Mouse (Mus musculus) CH12.LX (cell line): Measurements from ENCODE around the gene Stt3b. TPM values are rescaled to one million over a fixed set of nuclear protein-coding genes. Genes with fewer than 3 reads are reported as not detected.

Experiments used
- DNase-seq: peaks from one replicate; pipeline ENCODE4 v3.0.0-alpha.2; 2013; ENCODE audit errors: extremely low read depth
- H3K27ac ChIP-seq: 2 replicates; pipeline ENCODE4 v1.5.1; 2012; ENCODE audit warnings: low read depth, mild to moderate bottlenecking, control low read depth, moderate library complexity; ENCODE audit not compliant: insufficient read depth
- H3K27me3 ChIP-seq: replicated peaks from 2 replicates; pipeline ENCODE3; 2012; ENCODE audit warnings: inconsistent platforms
- H3K36me3 ChIP-seq, 2 experiments: replicated peaks in 1 of 2; 2 replicates each; pipeline versions ENCODE3 to v1.6.1; 2012; ENCODE audit warnings: inconsistent platforms in 1 of 2, low read length in 1 of 2, mild to moderate bottlenecking in 1 of 2, mixed read lengths in 1 of 2, moderate library complexity in 1 of 2; ENCODE audit not compliant: control insufficient read depth in 1 of 2, insufficient read depth in 1 of 2
- H3K4me1 ChIP-seq, 2 experiments: 2 replicates each; pipeline ENCODE4 v1.6.1; 2012; ENCODE audit warnings: inconsistent platforms in 1 of 2, moderate library complexity in 1 of 2; ENCODE audit not compliant: insufficient read depth in 2 of 2, control insufficient read depth in 1 of 2
- H3K4me2 ChIP-seq: 2 replicates; pipeline ENCODE4 v1.6.1; 2012; ENCODE audit warnings: low read depth, mild to moderate bottlenecking, control low read depth; ENCODE audit not compliant: poor library complexity, insufficient read depth, severe bottlenecking
- H3K4me3 ChIP-seq, 3 experiments: fragments of 150-350 bp in 1 of 3; sonication (generic) in 1 of 3; replicated peaks in 1 of 3; 2 replicates each; pipeline versions ENCODE3 to v1.5.1; 2011 to 2012; ENCODE audit warnings: low read depth in 2 of 3, low read length in 2 of 3, mild to moderate bottlenecking in 2 of 3, moderate library complexity in 2 of 3, control low read depth in 1 of 3, improper control_type of control experiment in 1 of 3, inconsistent platforms in 1 of 3, mixed read lengths in 1 of 3; ENCODE audit not compliant: poor library complexity in 1 of 3
- H3K79me2 ChIP-seq: replicated peaks from 2 replicates; pipeline ENCODE4 v1.6.1; 2012; ENCODE audit warnings: mild to moderate bottlenecking, moderate library complexity; ENCODE audit not compliant: control insufficient read depth, poor library complexity, insufficient read depth, severe bottlenecking; ENCODE audit errors: extremely low read depth
- H3K9ac ChIP-seq: 2 replicates; pipeline ENCODE4 v1.6.1; 2012; ENCODE audit warnings: low read depth, mild to moderate bottlenecking, control low read depth, moderate library complexity; ENCODE audit not compliant: insufficient read depth
- H3K9me3 ChIP-seq: replicated peaks from 2 replicates; pipeline ENCODE3; 2012; ENCODE audit warnings: low read length, inconsistent platforms, mixed read lengths
- BHLHE40 ChIP-seq: IDR thresholded peaks from 2 replicates; pipeline ENCODE4 v1.6.1; 2011; ENCODE audit warnings: mild to moderate bottlenecking, low read depth, low read length, improper control_type of control experiment
- CHD1 ChIP-seq: IDR thresholded peaks from 2 replicates; pipeline ENCODE4 v1.6.1; 2012; ENCODE audit warnings: low read depth, low read length, improper control_type of control experiment, inconsistent platforms
- CHD2 ChIP-seq: IDR thresholded peaks from 2 replicates; pipeline ENCODE4 v1.6.1; 2011; ENCODE audit warnings: low read length, improper control_type of control experiment
- GABPA ChIP-seq: IDR thresholded peaks from 2 replicates; pipeline ENCODE4 v1.6.1; 2012; ENCODE audit warnings: low read depth, low read length, improper control_type of control experiment, inconsistent platforms; ENCODE audit not compliant: insufficient replicate concordance
- HCFC1 ChIP-seq: IDR thresholded peaks from 2 replicates; pipeline ENCODE4 v1.6.1; 2012; ENCODE audit warnings: low read depth, mild to moderate bottlenecking, inconsistent platforms, low read length, improper control_type of control experiment
- KAT2A ChIP-seq: IDR thresholded peaks from 2 replicates; pipeline ENCODE4 v1.6.1; 2012; ENCODE audit warnings: low read length, improper control_type of control experiment, inconsistent platforms; ENCODE audit not compliant: insufficient replicate concordance
- MEF2A ChIP-seq: IDR thresholded peaks from 2 replicates; pipeline ENCODE4 v1.6.1; 2014; ENCODE audit warnings: low read depth, mild to moderate bottlenecking, inconsistent platforms, low read length, improper control_type of control experiment, borderline replicate concordance
- MYC ChIP-seq: IDR thresholded peaks from 2 replicates; pipeline ENCODE4 v1.6.1; 2011; ENCODE audit warnings: low read depth, mild to moderate bottlenecking, improper control_type of control experiment, low read length
- NELFE ChIP-seq: IDR thresholded peaks from 2 replicates; pipeline ENCODE4 v1.6.1; 2011; ENCODE audit warnings: low read depth, low read length, improper control_type of control experiment
- PAX5 ChIP-seq: IDR thresholded peaks from 2 replicates; pipeline ENCODE4 v1.6.1; 2012; ENCODE audit warnings: low read length, inconsistent platforms, mixed read lengths
- POLR2A ChIP-seq: IDR thresholded peaks from 2 replicates; pipeline ENCODE4 v1.6.1; 2011; ENCODE audit warnings: low read depth, mild to moderate bottlenecking, improper control_type of control experiment, low read length
- SIN3A ChIP-seq: IDR thresholded peaks from 2 replicates; pipeline ENCODE4 v1.6.1; 2012; ENCODE audit warnings: low read length, improper control_type of control experiment, inconsistent platforms
- TCF12 ChIP-seq: IDR thresholded peaks from 2 replicates; pipeline ENCODE4 v1.6.1; 2014; ENCODE audit warnings: low read depth, mild to moderate bottlenecking, inconsistent platforms, low read length, improper control_type of control experiment
- UBTF ChIP-seq: IDR thresholded peaks from 2 replicates; pipeline ENCODE4 v1.6.1; 2012; ENCODE audit warnings: low read depth, mild to moderate bottlenecking, inconsistent platforms, low read length, improper control_type of control experiment, moderate library complexity
- USF1 ChIP-seq: IDR thresholded peaks from 2 replicates; pipeline ENCODE4 v1.6.1; 2014; ENCODE audit warnings: low read depth, mild to moderate bottlenecking, inconsistent platforms, low read length, improper control_type of control experiment
- ZC3H11A ChIP-seq: IDR thresholded peaks from 2 replicates; pipeline ENCODE4 v1.6.1; 2012; ENCODE audit warnings: low read depth, mild to moderate bottlenecking, inconsistent platforms, low read length, improper control_type of control experiment
- ZKSCAN1 ChIP-seq: IDR thresholded peaks from 2 replicates; pipeline ENCODE4 v1.6.1; 2012; ENCODE audit warnings: low read depth, inconsistent platforms, low read length, improper control_type of control experiment, borderline replicate concordance
- ZNF384 ChIP-seq: IDR thresholded peaks from 2 replicates; pipeline ENCODE4 v1.6.1; 2012; ENCODE audit warnings: low read depth, low read length, improper control_type of control experiment, inconsistent platforms
- dilution Hi-C: fragments of 300-500 bp; cut with MboI; formaldehyde crosslinking; loops from 2 replicates; pipeline ENCODE4 v1.14.3; 2020; ENCODE audit warnings: low sequenced_read_pairs; ENCODE audit not compliant: extremely low pct_unique_long_range_greater_than_20kb, extremely low pct_ligation_motif_present
- in situ Hi-C: fragments of 300-500 bp; cut with MboI; formaldehyde crosslinking; loops from 3 replicates; pipeline ENCODE4 v1.14.3; 2019; ENCODE audit warnings: low sequenced_read_pairs, low pct_ligation_motif_present, low pct_unique_long_range_greater_than_20kb, mixed read lengths
- polyA plus RNA-seq: library from polyadenylated mRNA; unstranded; fragments of >175 nt; gene quantifications from 2 replicates; pipeline ENCODE4 v1.2.1, GENCODE M21; 2012; ENCODE audit warnings: low read depth; ENCODE audit not compliant: insufficient read length
- total RNA-seq, 2 experiments: library from RNA; depleted of rRNA; stranded (reverse); fragments of 300-350 nt in 1 of 2; fragments of >200 nt in 1 of 2; gene quantifications; 2 replicates each; pipeline ENCODE4 v1.2.3; 2012 to 2014

Gene Stt3b
- total and polyA plus RNA-seq, 3 experiments, result 103 to 155 (median 118) TPM

GRCm38 (mm10) chr9:115308941-115309380 lies 1.3 kb downstream of the Stt3b start:
- Histone ChIP-seq H3K9me3 (no peaks in the 10 kb centered on the region), H3K4me1 (peaks cover 3 to 22% of the 10 kb centered on the region in 2 experiments), H3K27ac (peak overlapping the region; percentile 71), H3K4me3 (peak overlapping the region; percentile 94 to 96 (median 95)), H3K9ac (peak overlapping the region; percentile 95), H3K79me2 (peaks cover 54% of the 10 kb centered on the region), H3K36me3 (peaks cover 0 to 2% of the 10 kb centered on the region in 2 experiments), H3K4me2 (peak overlapping the region; percentile 55; the same call in 1 of the 2 replicates), H3K27me3 (no peaks in the 10 kb centered on the region)
- DNase-seq, result no peak
- TF ChIP-seq BHLHE40 (peak; percentile 2; the same call in 1 of the 2 replicates), POLR2A (no peak), ZKSCAN1 (no peak), ZNF384 (no peak), SIN3A (peak; percentile 52; the same call in 1 of the 2 replicates), CHD1 (0 out of 2 replicates have a peak, but pooled peaks have one; percentile 22), UBTF (no peak), NELFE (no peak), CHD2 (no peak)
- in situ Hi-C loops (no loop called here), dilution Hi-C loops (no loop called here)

GRCm38 (mm10) chr9:115308401-115308800 lies 1.8 kb downstream of the Stt3b start:
- Histone ChIP-seq H3K27ac (no peak overlapping the region), H3K4me2 (peak overlapping the region; percentile 55), H3K36me3 (peaks cover 0 to 2% of the 10 kb centered on the region in 2 experiments), H3K79me2 (peaks cover 59% of the 10 kb centered on the region), H3K9me3 (no peaks in the 10 kb centered on the region), H3K9ac (peak overlapping the region; percentile 95), H3K4me1 (peaks cover 3 to 25% of the 10 kb centered on the region in 2 experiments), H3K27me3 (no peaks in the 10 kb centered on the region), H3K4me3 (peak overlapping the region; percentile 94 to 96 (median 95))
- DNase-seq, result no peak
- in situ Hi-C loops, result no loop called here
- dilution Hi-C loops, result no loop called here
- peak; percentile 92; the same call in 1 of the 2 replicates for TF ChIP-seq CHD1
- no peak for TF ChIP-seq KAT2A

- peaks cover 10 to 43% of the 10 kb centered on the region in 2 experiments for H3K4me1 ChIP-seq
- dilution Hi-C loops (no loop called here), in situ Hi-C loops (no loop called here)
- DNase-seq, result no peak
- peak overlapping the region; percentile 90 for H3K4me2 ChIP-seq
- TF ChIP-seq ZKSCAN1 (no peak), TCF12 (no peak), USF1 (no peak), GABPA (no peak), CHD1 (no peak), MYC (no peak), ZC3H11A (no peak), PAX5 (no peak), MEF2A (no peak), HCFC1 (no peak)
- H3K27ac ChIP-seq, result no peak overlapping the region
- peak overlapping the region; percentile 71 for H3K9ac ChIP-seq
- H3K36me3 ChIP-seq, result peaks cover 9 to 17% of the 10 kb centered on the region in 2 experiments
- no peaks in the 10 kb centered on the region for H3K27me3 ChIP-seq
- no peaks in the 10 kb centered on the region for H3K9me3 ChIP-seq
- peak overlapping the region in 2 of 3 experiments; percentile 95 to 96 for H3K4me3 ChIP-seq
- H3K79me2 ChIP-seq, result peaks cover 78% of the 10 kb centered on the region
Observed at GRCm38 (mm10) chr9:115306202-115306601, 4.0 kb downstream of the Stt3b start.
